Mouse (Mus musculus) right cerebral cortex, postnatal 10 days (tissue): ENCODE data around the gene Arl14ep.
"Not testable (repeated sequence)": the region's sequence is repeated elsewhere in the genome, so short reads cannot be mapped to it uniquely, and the experiment has no call there.

Experiments
- DNase-seq, 2 experiments: peaks; one replicate each; pipeline ENCODE4 v3.0.0; 2021; ENCODE audit warnings: low spot score in 2 of 2

Gene Arl14ep

GRCm38 (mm10) chr2:106973959-106974639, at the start of gene Arl14ep:
TSS of gene Arl14ep (minus strand) at chr2:106974424.
- DNase-seq: peak; percentile 91

- no peak for DNase-seq
These were observed 48.5 kb upstream of the Arl14ep start for GRCm38 (mm10) chr2:107022713-107023112.

GRCm38 (mm10) chr2:107019331-107019730, 45.1 kb upstream of the Arl14ep start:
- no peak for DNase-seq

- no peak for DNase-seq
These were observed 38.9 kb upstream of the Arl14ep start for GRCm38 (mm10) chr2:107013161-107013560.

- DNase-seq: no peak
These were observed 38.1 kb upstream of the Arl14ep start for GRCm38 (mm10) chr2:107012318-107012717.

GRCm38 (mm10) chr2:107010160-107010559, 35.9 kb upstream of the Arl14ep start:
- no peak for DNase-seq

GRCm38 (mm10) chr2:107006378-107006777, 32.2 kb upstream of the Arl14ep start:
- DNase-seq: no peak

GRCm38 (mm10) chr2:107005876-107006275, 31.7 kb upstream of the Arl14ep start:
- DNase-seq: not testable (repeated sequence)

- DNase-seq: no peak
These were observed 17.0 kb upstream of the Arl14ep start for GRCm38 (mm10) chr2:106991261-106991660.

- DNase-seq: no peak
These were observed 10.7 kb upstream of the Arl14ep start for GRCm38 (mm10) chr2:106984945-106985344.

GRCm38 (mm10) chr2:106982503-106982902, 8.3 kb upstream of the Arl14ep start:
- DNase-seq: no peak

GRCm38 (mm10) chr2:106976472-106976871, 2.2 kb upstream of the Arl14ep start:
- DNase-seq: no peak

- no peak for DNase-seq
These were observed 779 bp downstream of the Arl14ep start for GRCm38 (mm10) chr2:106973332-106973958.

GRCm38 (mm10) chr2:106972851-106973250, 1.4 kb downstream of the Arl14ep start:
- DNase-seq: no peak

GRCm38 (mm10) chr2:106970971-106971370, 3.3 kb downstream of the Arl14ep start:
- DNase-seq: no peak

- peak; percentile 59 to 61 for DNase-seq
These were observed 5.9 kb downstream of the Arl14ep start for GRCm38 (mm10) chr2:106968320-106968719.

GRCm38 (mm10) chr2:106963560-106963959, 10.7 kb downstream of the Arl14ep start:
- no peak for DNase-seq

GRCm38 (mm10) chr2:106961650-106962049, 12.6 kb downstream of the Arl14ep start:
- no peak for DNase-seq

- DNase-seq: no peak
These were observed 13.2 kb downstream of the Arl14ep start for GRCm38 (mm10) chr2:106961066-106961465.

- no peak for DNase-seq
These were observed 14.0 kb downstream of the Arl14ep start for GRCm38 (mm10) chr2:106960237-106960636.

- DNase-seq: no peak
These were observed 14.8 kb downstream of the Arl14ep start for GRCm38 (mm10) chr2:106959380-106959779.

GRCm38 (mm10) chr2:106958916-106959315, 15.3 kb downstream of the Arl14ep start:
- DNase-seq: no peak

- no peak for DNase-seq
These were observed 18.1 kb downstream of the Arl14ep start for GRCm38 (mm10) chr2:106956146-106956545.
